Mouse (Mus musculus): ENCODE data around the gene Fam19a2. TPM values are rescaled to one million over a fixed set of nuclear protein-coding genes. Genes with fewer than 3 reads are reported as not detected.

Fam19a2 gene
- polyA plus RNA-seq, 1 experiment from 2014 or later: 0.29 TPM

- Histone ChIP-seq H3K27ac (ENCODE audit: low read length) (no peak overlapping the region), H3K9me3 (replicated peaks; ENCODE audit: control insufficient read depth, low read length) (no peaks in the 10 kb centered on the region), H3K4me2 (ENCODE audit: low read depth, low read length) (no peak overlapping the region), H3K36me3 (ENCODE audit: control insufficient read depth, insufficient read depth) (no peaks in the 10 kb centered on the region), H3K9ac (ENCODE audit: low read length) (no peak overlapping the region), H3K4me1 (ENCODE audit: control insufficient read depth, insufficient read depth, low read length) (no peaks in the 10 kb centered on the region), H3K27me3 (ENCODE audit: control insufficient read depth, insufficient read depth, low read length) (no peaks in the 10 kb centered on the region), H3K4me3 (ENCODE audit: low read length) (no peak overlapping the region)
- no peak for ATAC-seq (replicated peaks; ENCODE audit: extremely low read depth, insufficient read depth, low FRiP score)
- 78% methylated on average over 5 of the region's 5 CpGs for WGBS
These were observed 196.7 kb downstream of the Fam19a2 start for GRCm38 (mm10) chr10:123460466-123460865.

GRCm38 (mm10) chr10:123462305-123462704, 198.5 kb downstream of the Fam19a2 start:
- no peak overlapping the region for H3K9ac ChIP-seq (ENCODE audit: low read length)
- ATAC-seq (replicated peaks; ENCODE audit: extremely low read depth, insufficient read depth, low FRiP score): no peak
- H3K4me2 ChIP-seq (ENCODE audit: low read depth, low read length): no peak overlapping the region
- no peaks in the 10 kb centered on the region; the same call in 1 of the 2 replicates for H3K9me3 ChIP-seq (replicated peaks; ENCODE audit: control insufficient read depth, low read length)
- no peak overlapping the region for H3K27ac ChIP-seq (ENCODE audit: low read length)
- no peaks in the 10 kb centered on the region for H3K4me1 ChIP-seq (ENCODE audit: control insufficient read depth, insufficient read depth, low read length)
- 78% methylated on average over 3 of the region's 3 CpGs for WGBS
- H3K27me3 ChIP-seq (ENCODE audit: control insufficient read depth, insufficient read depth, low read length): no peaks in the 10 kb centered on the region
- H3K36me3 ChIP-seq (ENCODE audit: control insufficient read depth, insufficient read depth): no peaks in the 10 kb centered on the region
- no peak overlapping the region for H3K4me3 ChIP-seq (ENCODE audit: low read length)

- WGBS: 53% methylated on average over 3 of the region's 3 CpGs
- H3K27ac ChIP-seq (ENCODE audit: low read length): no peak overlapping the region
- no peak for ATAC-seq (replicated peaks; ENCODE audit: extremely low read depth, insufficient read depth, low FRiP score)
These were observed 251.0 kb downstream of the Fam19a2 start for GRCm38 (mm10) chr10:123514749-123515148.

GRCm38 (mm10) chr10:123520613-123521012, 256.8 kb downstream of the Fam19a2 start:
- Histone ChIP-seq H3K4me3 (ENCODE audit: low read length) (no peak overlapping the region), H3K27me3 (ENCODE audit: control insufficient read depth, insufficient read depth, low read length) (no peaks in the 10 kb centered on the region), H3K36me3 (ENCODE audit: control insufficient read depth, insufficient read depth) (no peaks in the 10 kb centered on the region), H3K27ac (ENCODE audit: low read length) (peak overlapping the region; percentile 81), H3K4me1 (ENCODE audit: control insufficient read depth, insufficient read depth, low read length) (0 out of 2 replicates have a peak, but pooled peaks cover 2% of the 10 kb centered on the region), H3K9ac (ENCODE audit: low read length) (no peak overlapping the region), H3K4me2 (ENCODE audit: low read depth, low read length) (peak overlapping the region; percentile 32; the same call in 1 of the 2 replicates), H3K9me3 (replicated peaks; ENCODE audit: control insufficient read depth, low read length) (peaks cover 5% of the 10 kb centered on the region)
- 31% methylated on average over 2 of the region's 2 CpGs for WGBS
- peak; percentile 82 for ATAC-seq (replicated peaks; ENCODE audit: extremely low read depth, insufficient read depth, low FRiP score)

More at GRCm38 (mm10) chr10:123514749-123515148, 251.0 kb downstream of the Fam19a2 start:
- Histone ChIP-seq H3K9me3 (replicated peaks; ENCODE audit: control insufficient read depth, low read length) (no peaks in the 10 kb centered on the region), H3K27me3 (ENCODE audit: control insufficient read depth, insufficient read depth, low read length) (no peaks in the 10 kb centered on the region), H3K9ac (ENCODE audit: low read length) (no peak overlapping the region), H3K4me3 (ENCODE audit: low read length) (no peak overlapping the region), H3K4me1 (ENCODE audit: control insufficient read depth, insufficient read depth, low read length) (peaks cover 7% of the 10 kb centered on the region), H3K36me3 (ENCODE audit: control insufficient read depth, insufficient read depth) (no peaks in the 10 kb centered on the region), H3K4me2 (ENCODE audit: low read depth, low read length) (no peak overlapping the region)

GRCm38 (mm10) chr10:123521203-123521602, 257.4 kb downstream of the Fam19a2 start:
- H3K4me3 ChIP-seq (ENCODE audit: low read length): no peak overlapping the region
- 81% methylated on average over 6 of the region's 6 CpGs for WGBS
- H3K4me1 ChIP-seq (ENCODE audit: control insufficient read depth, insufficient read depth, low read length): 0 out of 2 replicates have a peak, but pooled peaks cover 2% of the 10 kb centered on the region
- no peak overlapping the region for H3K4me2 ChIP-seq (ENCODE audit: low read depth, low read length)
- H3K9me3 ChIP-seq (replicated peaks; ENCODE audit: control insufficient read depth, low read length): peaks cover 5% of the 10 kb centered on the region
- H3K9ac ChIP-seq (ENCODE audit: low read length): no peak overlapping the region
- no peak for ATAC-seq (replicated peaks; ENCODE audit: extremely low read depth, insufficient read depth, low FRiP score)
- H3K36me3 ChIP-seq (ENCODE audit: control insufficient read depth, insufficient read depth): no peaks in the 10 kb centered on the region
- H3K27ac ChIP-seq (ENCODE audit: low read length): peak overlapping the region; percentile 54
- no peaks in the 10 kb centered on the region for H3K27me3 ChIP-seq (ENCODE audit: control insufficient read depth, insufficient read depth, low read length)

GRCm38 (mm10) chr10:123525424-123525823, 261.6 kb downstream of the Fam19a2 start:
- Histone ChIP-seq H3K36me3 (ENCODE audit: control insufficient read depth, insufficient read depth) (no peaks in the 10 kb centered on the region), H3K4me1 (ENCODE audit: control insufficient read depth, insufficient read depth, low read length) (no peaks in the 10 kb centered on the region), H3K27ac (ENCODE audit: low read length) (no peak overlapping the region), H3K4me2 (ENCODE audit: low read depth, low read length) (no peak overlapping the region), H3K9me3 (replicated peaks; ENCODE audit: control insufficient read depth, low read length) (peaks cover 5% of the 10 kb centered on the region), H3K27me3 (ENCODE audit: control insufficient read depth, insufficient read depth, low read length) (no peaks in the 10 kb centered on the region), H3K9ac (ENCODE audit: low read length) (no peak overlapping the region), H3K4me3 (ENCODE audit: low read length) (no peak overlapping the region)
- WGBS: 89% methylated on average over 5 of the region's 5 CpGs
- no peak for ATAC-seq (replicated peaks; ENCODE audit: extremely low read depth, insufficient read depth, low FRiP score)

GRCm38 (mm10) chr10:123526059-123526458, 262.3 kb downstream of the Fam19a2 start:
- no peak overlapping the region for H3K4me2 ChIP-seq (ENCODE audit: low read depth, low read length)
- no peak for ATAC-seq (replicated peaks; ENCODE audit: extremely low read depth, insufficient read depth, low FRiP score)
- H3K36me3 ChIP-seq (ENCODE audit: control insufficient read depth, insufficient read depth): no peaks in the 10 kb centered on the region
- no peaks in the 10 kb centered on the region for H3K27me3 ChIP-seq (ENCODE audit: control insufficient read depth, insufficient read depth, low read length)
- peaks cover 5% of the 10 kb centered on the region for H3K9me3 ChIP-seq (replicated peaks; ENCODE audit: control insufficient read depth, low read length)
- H3K4me3 ChIP-seq (ENCODE audit: low read length): no peak overlapping the region
- no peak overlapping the region for H3K27ac ChIP-seq (ENCODE audit: low read length)
- 64% methylated on average over 3 of the region's 3 CpGs for WGBS
- no peak overlapping the region for H3K9ac ChIP-seq (ENCODE audit: low read length)
- H3K4me1 ChIP-seq (ENCODE audit: control insufficient read depth, insufficient read depth, low read length): no peaks in the 10 kb centered on the region

- Histone ChIP-seq H3K27ac (ENCODE audit: low read length) (no peak overlapping the region), H3K27me3 (ENCODE audit: control insufficient read depth, insufficient read depth, low read length) (no peaks in the 10 kb centered on the region), H3K4me1 (ENCODE audit: control insufficient read depth, insufficient read depth, low read length) (no peaks in the 10 kb centered on the region), H3K4me2 (ENCODE audit: low read depth, low read length) (no peak overlapping the region), H3K9me3 (replicated peaks; ENCODE audit: control insufficient read depth, low read length) (no peaks in the 10 kb centered on the region), H3K4me3 (ENCODE audit: low read length) (no peak overlapping the region), H3K36me3 (ENCODE audit: control insufficient read depth, insufficient read depth) (no peaks in the 10 kb centered on the region), H3K9ac (ENCODE audit: low read length) (no peak overlapping the region)
- WGBS: 66% methylated on average over 4 of the region's 4 CpGs
- no peak for ATAC-seq (replicated peaks; ENCODE audit: extremely low read depth, insufficient read depth, low FRiP score)
These were observed 272.3 kb downstream of the Fam19a2 start for GRCm38 (mm10) chr10:123536143-123536542.

GRCm38 (mm10) chr10:123548391-123548790, 284.6 kb downstream of the Fam19a2 start:
- no peak overlapping the region for H3K27ac ChIP-seq (ENCODE audit: low read length)
- no peaks in the 10 kb centered on the region for H3K36me3 ChIP-seq (ENCODE audit: control insufficient read depth, insufficient read depth)
- no peaks in the 10 kb centered on the region for H3K9me3 ChIP-seq (replicated peaks; ENCODE audit: control insufficient read depth, low read length)
- no peak overlapping the region for H3K9ac ChIP-seq (ENCODE audit: low read length)
- WGBS: 61% methylated on average over 6 of the region's 6 CpGs
- no peak overlapping the region for H3K4me2 ChIP-seq (ENCODE audit: low read depth, low read length)
- no peak for ATAC-seq (replicated peaks; ENCODE audit: extremely low read depth, insufficient read depth, low FRiP score)
- no peaks in the 10 kb centered on the region for H3K27me3 ChIP-seq (ENCODE audit: control insufficient read depth, insufficient read depth, low read length)
- no peak overlapping the region for H3K4me3 ChIP-seq (ENCODE audit: low read length)
- no peaks in the 10 kb centered on the region for H3K4me1 ChIP-seq (ENCODE audit: control insufficient read depth, insufficient read depth, low read length)
